Mouse (Mus musculus) myocyte (in vitro differentiated cells): ENCODE measurements around the gene Cela1.

Source experiments
- CEBPB ChIP-seq: IDR thresholded peaks from 2 replicates; pipeline ENCODE4 v1.6.1; 2011; ENCODE audit warnings: mild to moderate bottlenecking, moderate library complexity; ENCODE audit not compliant: poor library complexity, insufficient read depth, severe bottlenecking
- E2F4 ChIP-seq: IDR thresholded peaks from one replicate; pipeline ENCODE4 v1.6.1; 2011; ENCODE audit warnings: mild to moderate bottlenecking, control low read depth, moderate library complexity; ENCODE audit not compliant: insufficient read depth
- MAX ChIP-seq: IDR thresholded peaks from one replicate; pipeline ENCODE4 v1.6.1; 2011; ENCODE audit warnings: low read depth, mild to moderate bottlenecking, control low read depth
- MYOD1 ChIP-seq, 3 experiments: IDR thresholded peaks; one replicate each; pipeline ENCODE4 v1.6.1; 2011; ENCODE audit warnings: control low read depth in 2 of 3, low read depth in 2 of 3, mild to moderate bottlenecking in 2 of 3, moderate library complexity in 1 of 3; ENCODE audit not compliant: insufficient read length in 2 of 3, control insufficient read depth in 1 of 3
- MYOG ChIP-seq, 3 experiments: IDR thresholded peaks; one replicate each; pipeline ENCODE4 v1.6.1; 2011; ENCODE audit warnings: control low read depth in 2 of 3, low read depth in 2 of 3, mild to moderate bottlenecking in 2 of 3; ENCODE audit not compliant: insufficient read length in 2 of 3, control insufficient read depth in 1 of 3, insufficient read depth in 1 of 3
- POLR2A ChIP-seq: IDR thresholded peaks from one replicate; pipeline ENCODE4 v1.6.1; 2011; ENCODE audit warnings: low read depth, mild to moderate bottlenecking, control low read depth, moderate library complexity; ENCODE audit not compliant: insufficient read length
- POLR2AphosphoS2 ChIP-seq: IDR thresholded peaks from one replicate; pipeline ENCODE4 v1.6.1; 2011; ENCODE audit warnings: low read depth, control low read depth; ENCODE audit not compliant: insufficient read length
- REST ChIP-seq: IDR thresholded peaks from one replicate; pipeline ENCODE4 v1.6.1; 2011; ENCODE audit warnings: mild to moderate bottlenecking, control low read depth, moderate library complexity; ENCODE audit not compliant: insufficient read depth, insufficient read length
- SRF ChIP-seq: IDR thresholded peaks from one replicate; pipeline ENCODE4 v1.6.1; 2011; ENCODE audit warnings: low read depth; ENCODE audit not compliant: control insufficient read depth, insufficient read length
- TCF12 ChIP-seq: IDR thresholded peaks from one replicate; pipeline ENCODE4 v1.6.1; 2011; ENCODE audit warnings: mild to moderate bottlenecking, control low read depth; ENCODE audit not compliant: poor library complexity, insufficient read depth, severe bottlenecking
- TCF3 ChIP-seq: IDR thresholded peaks from one replicate; pipeline ENCODE4 v1.6.1; 2011; ENCODE audit warnings: low read depth, control low read depth; ENCODE audit not compliant: insufficient read length
- USF1 ChIP-seq: IDR thresholded peaks from one replicate; pipeline ENCODE4 v1.6.1; 2011; ENCODE audit warnings: low read depth, mild to moderate bottlenecking, control low read depth, moderate library complexity

DNA sequence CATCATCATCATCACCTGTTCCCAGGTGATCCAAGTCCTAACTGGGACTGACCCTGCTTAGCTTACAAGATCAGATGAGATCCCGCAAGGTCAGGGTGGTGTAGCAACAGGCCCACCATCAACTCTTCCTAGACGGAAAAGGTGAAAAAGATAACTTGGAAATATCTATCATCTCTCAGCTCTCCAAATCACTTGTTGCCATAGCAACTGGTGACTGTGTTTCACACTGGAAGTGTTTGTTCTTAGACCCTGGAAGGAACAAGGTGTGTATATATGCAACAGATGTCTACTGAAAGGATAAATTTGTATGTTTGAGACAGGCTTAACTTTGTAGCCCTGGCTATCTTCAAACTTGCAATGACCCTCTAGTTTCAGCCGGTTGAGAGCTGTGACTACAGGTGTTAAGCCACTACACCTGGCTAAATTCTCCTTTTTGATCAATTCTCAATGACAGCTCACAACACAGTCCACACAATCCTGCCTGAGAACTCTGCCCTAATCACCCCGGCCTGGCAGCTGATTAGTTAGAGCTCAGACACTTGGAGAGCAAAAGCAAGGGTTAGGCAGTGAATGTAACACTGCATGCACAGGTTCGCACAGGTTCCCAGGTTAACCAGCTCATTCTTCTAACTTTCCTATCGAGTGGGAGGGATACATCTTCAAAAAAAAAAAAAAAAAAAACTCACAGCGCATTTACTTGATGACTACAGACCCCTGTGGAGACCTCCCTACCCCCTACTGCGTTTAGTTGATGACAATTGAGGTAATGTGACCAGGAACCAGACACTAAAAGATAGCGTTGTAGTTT lies 22.1 kb downstream of the Cela1 start:
- no peak for TF ChIP-seq CEBPB
- no peak for TF ChIP-seq MYOD1 (IDR thresholded peaks at IDR 0.05; ENCODE audit: control insufficient read depth in 1 of 3, insufficient read length in 2 of 3, low read depth in 2 of 3)
- no peak for TF ChIP-seq POLR2A
- no peak for TF ChIP-seq MAX
- no peak for TF ChIP-seq SRF
- TF ChIP-seq REST = no peak
- TF ChIP-seq TCF3 = no peak
- no peak for TF ChIP-seq TCF12
- TF ChIP-seq E2F4 = no peak
- TF ChIP-seq POLR2AphosphoS2 = no peak
- no peak for TF ChIP-seq MYOG (IDR thresholded peaks at IDR 0.05; ENCODE audit: control insufficient read depth in 1 of 3, insufficient read depth in 1 of 3, insufficient read length in 2 of 3, low read depth in 2 of 3)
- no peak for TF ChIP-seq USF1
